Mouse (Mus musculus) gastrocnemius, adult 2 months (tissue): Measurements from ENCODE around the gene Nip7. TPM values are rescaled to one million over a fixed set of nuclear protein-coding genes. Genes with fewer than 3 reads are reported as not detected.
"Not testable (repeated sequence)": the region's sequence is repeated elsewhere in the genome, so short reads cannot be mapped to it uniquely, and the experiment has no call there.

Experiments used
- DNase-seq: peaks from one replicate; pipeline ENCODE4 v3.0.0; 2022
- H3K27ac ChIP-seq: fragments of 200-600 bp; 2 replicates; pipeline ENCODE4 v1.8.1; 2022; ENCODE audit warnings: mild to moderate bottlenecking
- H3K4me3 ChIP-seq: fragments of 200-600 bp; 2 replicates; pipeline ENCODE4 v1.8.1; 2022; ENCODE audit warnings: mild to moderate bottlenecking, moderate library complexity
- CTCF ChIP-seq: fragments of 200-600 bp; IDR thresholded peaks from 2 replicates; pipeline ENCODE4 v1.8.1; 2022; ENCODE audit warnings: antibody characterized with exemption, mild to moderate bottlenecking, moderate library complexity
- intact Hi-C: fragments of 180-260 bp; cut with DNase I; formaldehyde crosslinking; loops from one replicate; pipeline ENCODE4 v1.15.1; 2025
- microRNA-seq: library from miRNA; unstranded; fragments of <30 nt; microRNA quantifications from one replicate; pipeline ENCODE4 v1.2.0, GENCODE M21; 2021
- total RNA-seq, 2 experiments: library from RNA; stranded (reverse); gene quantifications; 2 replicates each; pipeline ENCODE4 v1.2.3; 2021

The Nip7 gene
- total RNA-seq, 2 experiments from 2014 or later, result 19.3 to 20.7 TPM

GRCm38 (mm10) chr8:107085358-107085757 is 28.7 kb downstream of the Nip7 start:
- TF ChIP-seq CTCF, result peak; percentile 35

GRCm38 (mm10) chr8:107086018-107086417 is 29.3 kb downstream of the Nip7 start:
- DNase-seq, result no peak
- H3K27ac ChIP-seq, result no peak overlapping the region
- no peak for TF ChIP-seq CTCF
- no peak overlapping the region for H3K4me3 ChIP-seq
- intact Hi-C loops, result no loop called here

More at GRCm38 (mm10) chr8:107085358-107085757, 28.7 kb downstream of the Nip7 start:
- no peak for DNase-seq
- no peak overlapping the region for H3K27ac ChIP-seq
- intact Hi-C loops, result no loop called here
- no peak overlapping the region for H3K4me3 ChIP-seq

GRCm38 (mm10) chr8:107088526-107089063 is 31.9 kb downstream of the Nip7 start:
- no peak for DNase-seq
- peak overlapping the region; percentile 20; the same call in 1 of the 2 replicates for H3K27ac ChIP-seq

GRCm38 (mm10) chr8:107090531-107090930 is 33.9 kb downstream of the Nip7 start:
- Histone ChIP-seq H3K4me3 (peak overlapping the region; percentile 49), H3K27ac (peak overlapping the region; percentile 90)
- TF ChIP-seq CTCF, result no peak
- peak; percentile 74 for DNase-seq
- intact Hi-C loops, result no loop called here

More at GRCm38 (mm10) chr8:107088526-107089063, 31.9 kb downstream of the Nip7 start:
- H3K4me3 ChIP-seq, result no peak overlapping the region
- intact Hi-C loops, result no loop called here
- no peak for TF ChIP-seq CTCF

GRCm38 (mm10) chr8:107095717-107096365 is 39.2 kb downstream of the Nip7 start:
- DNase-seq, result no peak
- H3K27ac ChIP-seq, result peak overlapping the region; percentile 97

GRCm38 (mm10) chr8:107096366-107097036 is 39.8 kb downstream of the Nip7 start, which contains the start of gene Terf2:
Gene Terf2, minus strand, starts transcription at chr8:107096547.
- intact Hi-C loops, result no loop called here
- peak; percentile 97 for DNase-seq
- H3K4me3 ChIP-seq, result peak within 1 kb of the TSS; percentile 87
- peak within 1 kb of the TSS; percentile 97 for H3K27ac ChIP-seq
- no peak for TF ChIP-seq CTCF

More at GRCm38 (mm10) chr8:107095717-107096365, 39.2 kb downstream of the Nip7 start:
- intact Hi-C loops, result no loop called here
- peak overlapping the region; percentile 87 for H3K4me3 ChIP-seq
- TF ChIP-seq CTCF, result no peak; the same call in 1 of the 2 replicates

GRCm38 (mm10) chr8:107100635-107101034 is 44.0 kb downstream of the Nip7 start:
- TF ChIP-seq CTCF, result no peak
- intact Hi-C loops, result no loop called here
- H3K27ac ChIP-seq, result no peak overlapping the region

GRCm38 (mm10) chr8:107104547-107104946 is 47.9 kb downstream of the Nip7 start:
- peak; percentile 84 for DNase-seq
- H3K4me3 ChIP-seq, result no peak overlapping the region
- no peak overlapping the region for H3K27ac ChIP-seq
- intact Hi-C loops, result loop anchor here (1.0 kb wide), 1 partner anchor 220 kb away; no protein-coding TSS in a partner anchor
- TF ChIP-seq CTCF, result peak; percentile 90

More at GRCm38 (mm10) chr8:107100635-107101034, 44.0 kb downstream of the Nip7 start:
- no peak overlapping the region for H3K4me3 ChIP-seq
- no peak for DNase-seq

- DNase-seq, H3K27ac ChIP-seq, H3K4me3 ChIP-seq, intact Hi-C loops: not testable (repeated sequence)
These were observed 51.4 kb downstream of the Nip7 start for GRCm38 (mm10) chr8:107108089-107108488.

GRCm38 (mm10) chr8:107108978-107109720 is 52.5 kb downstream of the Nip7 start:
- no peak for TF ChIP-seq CTCF
- intact Hi-C loops, result no loop called here
- Histone ChIP-seq H3K27ac (no peak overlapping the region), H3K4me3 (no peak overlapping the region)
- DNase-seq, result no peak

- no peak; the same call in 1 of the 2 replicates for TF ChIP-seq CTCF
- Histone ChIP-seq H3K27ac (no peak overlapping the region), H3K4me3 (no peak overlapping the region)
- intact Hi-C loops, result no loop called here
- no peak for DNase-seq
These were observed 53.2 kb downstream of the Nip7 start for GRCm38 (mm10) chr8:107109816-107110435.

Small RNA genes within 50 kb of the gene (microRNA-seq; reads per million reads assigned to microRNA genes)
- 2.9 reads per million for gene Mir7075

Other genes with a start within 250 kb of the Nip7 start
- gene Has3, start 186.6 kb upstream of the Nip7 start, total RNA-seq, result under 1 TPM; 0.56 to 0.59 TPM
- 10 to 100 TPM; 20.1 to 24.0 TPM for gene Utp4, start 163.2 kb upstream of the Nip7 start, total RNA-seq
- gene Sntb2, start 121.1 kb upstream of the Nip7 start, total RNA-seq, result 1 to 10 TPM; 3.5 to 5.1 TPM
- gene Vps4a, start 25.7 kb upstream of the Nip7 start, total RNA-seq, result 10 to 100 TPM; 65.2 to 67.8 TPM
- gene Pdf, start 8.3 kb upstream of the Nip7 start, total RNA-seq, result 10 to 100 TPM; 38.6 to 44.0 TPM
- 10 to 100 TPM; 18.7 to 20.3 TPM for gene Cog8, start 188 bp upstream of the Nip7 start, total RNA-seq
- not detected for gene Tmed6, start 8.8 kb downstream of the Nip7 start, total RNA-seq
- 10 to 100 TPM; 14.7 to 15.1 TPM for gene Terf2, start 39.7 kb downstream of the Nip7 start, total RNA-seq
- gene Cyb5b, start 93.8 kb downstream of the Nip7 start, total RNA-seq, result 10 to 100 TPM; 33.2 to 36.3 TPM
- gene Nfat5, start 236.6 kb downstream of the Nip7 start, total RNA-seq, result 10 to 100 TPM; 15.1 to 21.8 TPM